Mouse (Mus musculus) spleen, adult 2 months (tissue): ENCODE data around the gene Slc29a1.

Experiments used
- CTCF ChIP-seq: fragments of 200-500 bp; IDR thresholded peaks from 2 replicates; pipeline ENCODE4 v1.5.1; 2011; ENCODE audit warnings: mild to moderate bottlenecking, inconsistent platforms; ENCODE audit not compliant: insufficient read depth, insufficient read length, insufficient replicate concordance; ENCODE audit errors: extremely low read depth
- POLR2A ChIP-seq: fragments of 200-500 bp; IDR thresholded peaks from 2 replicates; pipeline ENCODE4 v1.6.1; 2011; ENCODE audit warnings: low read depth, low read length, inconsistent platforms

- TF ChIP-seq CTCF (no peak), POLR2A (no peak)
Observed at GRCm38 (mm10) chr17:45542129-45542528, 57.3 kb downstream of the Slc29a1 start.
